Mouse (Mus musculus): ENCODE data around the gene Il11. TPM values are rescaled to one million over a fixed set of nuclear protein-coding genes. Genes with fewer than 3 reads are reported as not detected.

The Il11 gene
- polyA plus RNA-seq, 1 experiment: 0.56 TPM

GRCm38 (mm10) chr7:4739544-4740275, 42.9 kb downstream of the Il11 start, which contains the start of gene Kmt5c:
Gene Kmt5c (plus strand): TSS chr7:4740115.
- H3K36me3 ChIP-seq (ENCODE audit: control insufficient read depth, insufficient read depth): no peaks in the 10 kb centered on the region
- H3K4me3 ChIP-seq: peak within 1 kb of the TSS; percentile 72
- no peak for TF ChIP-seq TCF12 (IDR thresholded peaks at IDR 0.05; ENCODE audit: insufficient read depth, poor library complexity, severe bottlenecking)
- TF ChIP-seq CEBPB (IDR thresholded peaks at IDR 0.05; ENCODE audit: insufficient read depth, poor library complexity, severe bottlenecking): no peak
- no peak for TF ChIP-seq REST (IDR thresholded peaks at IDR 0.05; ENCODE audit: insufficient read depth, insufficient read length)
- no peak for TF ChIP-seq MYOD1 (IDR thresholded peaks at IDR 0.05; ENCODE audit: control insufficient read depth in 1 of 3, insufficient read length in 2 of 3, low read depth in 2 of 3)
- no peak for TF ChIP-seq MYOG (IDR thresholded peaks at IDR 0.05; ENCODE audit: control insufficient read depth in 1 of 3, insufficient read depth in 1 of 3, insufficient read length in 2 of 3, low read depth in 2 of 3)
- peak; percentile 87 for TF ChIP-seq POLR2AphosphoS2 (IDR thresholded peaks at IDR 0.05; ENCODE audit: insufficient read length, low read depth)
- no peak for TF ChIP-seq E2F4 (IDR thresholded peaks at IDR 0.05; ENCODE audit: insufficient read depth)
- TF ChIP-seq SRF (IDR thresholded peaks at IDR 0.05; ENCODE audit: control insufficient read depth, insufficient read length, low read depth): peak; percentile 16
- TF ChIP-seq POLR2A (IDR thresholded peaks at IDR 0.05; ENCODE audit: insufficient read length, low read depth): peak; percentile 88
- peak within 1 kb of the TSS; percentile 4 for H3ac ChIP-seq (ENCODE audit: control insufficient read depth, insufficient read length)
- H3K79me2 ChIP-seq (ENCODE audit: control insufficient read depth, insufficient read depth): peaks cover 5% of the 10 kb centered on the region
- peak within 1 kb of the TSS; percentile 96 for H3K4me2 ChIP-seq (ENCODE audit: low read depth)
- H3K27me3 ChIP-seq (ENCODE audit: control insufficient read depth, insufficient read depth, insufficient read length): no peaks in the 10 kb centered on the region

GRCm38 (mm10) chr7:4739041-4739543, 43.6 kb downstream of the Il11 start:
- no peaks in the 10 kb centered on the region for H3K27me3 ChIP-seq (ENCODE audit: control insufficient read depth, insufficient read depth, insufficient read length)
- H3K79me2 ChIP-seq (ENCODE audit: control insufficient read depth, insufficient read depth): peaks cover 5% of the 10 kb centered on the region
- H3K36me3 ChIP-seq (ENCODE audit: control insufficient read depth, insufficient read depth): no peaks in the 10 kb centered on the region
- TF ChIP-seq MYOG (IDR thresholded peaks at IDR 0.05; ENCODE audit: control insufficient read depth in 1 of 3, insufficient read depth in 1 of 3, insufficient read length in 2 of 3, low read depth in 2 of 3): no peak
- TF ChIP-seq POLR2A (IDR thresholded peaks at IDR 0.05; ENCODE audit: insufficient read length, low read depth): no peak
- no peak for TF ChIP-seq REST (IDR thresholded peaks at IDR 0.05; ENCODE audit: insufficient read depth, insufficient read length)
- no peak for TF ChIP-seq TCF3 (IDR thresholded peaks at IDR 0.05; ENCODE audit: insufficient read length, low read depth)
- no peak for TF ChIP-seq MYOD1 (IDR thresholded peaks at IDR 0.05; ENCODE audit: control insufficient read depth in 1 of 3, insufficient read length in 2 of 3, low read depth in 2 of 3)
- no peak for TF ChIP-seq E2F4 (IDR thresholded peaks at IDR 0.05; ENCODE audit: insufficient read depth)
- no peak for TF ChIP-seq MAX (IDR thresholded peaks at IDR 0.05; ENCODE audit: low read depth)
- peak overlapping the region; percentile 72 for H3K4me3 ChIP-seq
- peak overlapping the region; percentile 96 for H3K4me2 ChIP-seq (ENCODE audit: low read depth)
- no peak overlapping the region for H3ac ChIP-seq (ENCODE audit: control insufficient read depth, insufficient read length)

- Histone ChIP-seq H3K4me2 (ENCODE audit: low read depth) (no peak overlapping the region), H3K27me3 (ENCODE audit: control insufficient read depth, insufficient read depth, insufficient read length) (no peaks in the 10 kb centered on the region), H3ac (ENCODE audit: control insufficient read depth, insufficient read length) (no peak overlapping the region), H3K36me3 (ENCODE audit: control insufficient read depth, insufficient read depth) (no peaks in the 10 kb centered on the region), H3K79me2 (ENCODE audit: control insufficient read depth, insufficient read depth) (no peaks in the 10 kb centered on the region), H3K4me3 (no peak overlapping the region)
- no peak for TF ChIP-seq POLR2AphosphoS2 (IDR thresholded peaks at IDR 0.05; ENCODE audit: insufficient read length, low read depth)
- TF ChIP-seq CEBPB (IDR thresholded peaks at IDR 0.05; ENCODE audit: insufficient read depth, poor library complexity, severe bottlenecking): no peak
- TF ChIP-seq MYOD1 (IDR thresholded peaks at IDR 0.05; ENCODE audit: control insufficient read depth in 1 of 3, insufficient read length in 2 of 3, low read depth in 2 of 3): no peak
- no peak for TF ChIP-seq TCF12 (IDR thresholded peaks at IDR 0.05; ENCODE audit: insufficient read depth, poor library complexity, severe bottlenecking)
- TF ChIP-seq MYOG (IDR thresholded peaks at IDR 0.05; ENCODE audit: control insufficient read depth in 1 of 3, insufficient read depth in 1 of 3, insufficient read length in 2 of 3, low read depth in 2 of 3): no peak
- no peak for TF ChIP-seq SRF (IDR thresholded peaks at IDR 0.05; ENCODE audit: control insufficient read depth, insufficient read length, low read depth)
- no peak for TF ChIP-seq TCF3 (IDR thresholded peaks at IDR 0.05; ENCODE audit: insufficient read length, low read depth)
- TF ChIP-seq REST (IDR thresholded peaks at IDR 0.05; ENCODE audit: insufficient read depth, insufficient read length): no peak
- no peak for TF ChIP-seq USF1 (IDR thresholded peaks at IDR 0.05; ENCODE audit: low read depth)
- TF ChIP-seq E2F4 (IDR thresholded peaks at IDR 0.05; ENCODE audit: insufficient read depth): no peak
- no peak for TF ChIP-seq POLR2A (IDR thresholded peaks at IDR 0.05; ENCODE audit: insufficient read length, low read depth)
- no peak for TF ChIP-seq MAX (IDR thresholded peaks at IDR 0.05; ENCODE audit: low read depth)
These were observed 49.7 kb downstream of the Il11 start for GRCm38 (mm10) chr7:4732968-4733392.

GRCm38 (mm10) chr7:4731090-4731489, 51.6 kb downstream of the Il11 start:
- TF ChIP-seq CEBPB (IDR thresholded peaks at IDR 0.05; ENCODE audit: insufficient read depth, poor library complexity, severe bottlenecking): no peak
- no peak for TF ChIP-seq POLR2A (IDR thresholded peaks at IDR 0.05; ENCODE audit: insufficient read length, low read depth)
- TF ChIP-seq MYOD1 (IDR thresholded peaks at IDR 0.05; ENCODE audit: control insufficient read depth in 1 of 3, insufficient read length in 2 of 3, low read depth in 2 of 3): no peak
- TF ChIP-seq MAX (IDR thresholded peaks at IDR 0.05; ENCODE audit: low read depth): no peak
- TF ChIP-seq TCF3 (IDR thresholded peaks at IDR 0.05; ENCODE audit: insufficient read length, low read depth): no peak
- no peak for TF ChIP-seq USF1 (IDR thresholded peaks at IDR 0.05; ENCODE audit: low read depth)
- no peak for TF ChIP-seq MYOG (IDR thresholded peaks at IDR 0.05; ENCODE audit: control insufficient read depth in 1 of 3, insufficient read depth in 1 of 3, insufficient read length in 2 of 3, low read depth in 2 of 3)
- TF ChIP-seq SRF (IDR thresholded peaks at IDR 0.05; ENCODE audit: control insufficient read depth, insufficient read length, low read depth): no peak
- no peak for TF ChIP-seq E2F4 (IDR thresholded peaks at IDR 0.05; ENCODE audit: insufficient read depth)
- TF ChIP-seq REST (IDR thresholded peaks at IDR 0.05; ENCODE audit: insufficient read depth, insufficient read length): no peak
- no peak for TF ChIP-seq TCF12 (IDR thresholded peaks at IDR 0.05; ENCODE audit: insufficient read depth, poor library complexity, severe bottlenecking)
- no peak for TF ChIP-seq POLR2AphosphoS2 (IDR thresholded peaks at IDR 0.05; ENCODE audit: insufficient read length, low read depth)
- Histone ChIP-seq H3K27me3 (ENCODE audit: control insufficient read depth, insufficient read depth, insufficient read length) (no peaks in the 10 kb centered on the region), H3K79me2 (ENCODE audit: control insufficient read depth, insufficient read depth) (no peaks in the 10 kb centered on the region), H3K4me2 (ENCODE audit: low read depth) (no peak overlapping the region), H3K4me3 (no peak overlapping the region), H3ac (ENCODE audit: control insufficient read depth, insufficient read length) (no peak overlapping the region), H3K36me3 (ENCODE audit: control insufficient read depth, insufficient read depth) (no peaks in the 10 kb centered on the region)

Data from myocyte (in vitro differentiated cells).